Mouse (Mus musculus) retina, postnatal 1 day (tissue): ENCODE measurements around the gene Tbc1d22a.
A peak's percentile ranks its signal among the peaks of the same experiment; 100 is the strongest.
"Not testable (repeated sequence)": the region's sequence is repeated elsewhere in the genome, so short reads cannot be mapped to it uniquely, and the experiment has no call there.

Experiments used
- DNase-seq: peaks from one replicate; pipeline ENCODE4 v3.0.0-alpha.2; 2012

The Tbc1d22a gene

GRCm38 (mm10) chr15:86181321-86181720, 32.9 kb upstream of the Tbc1d22a start:
- not testable (repeated sequence) for DNase-seq

- DNase-seq: no peak
These were observed 32.3 kb upstream of the Tbc1d22a start for GRCm38 (mm10) chr15:86181941-86182439.

GRCm38 (mm10) chr15:86182646-86183045, 31.6 kb upstream of the Tbc1d22a start:
- DNase-seq: no peak

GRCm38 (mm10) chr15:86183484-86183883, 30.8 kb upstream of the Tbc1d22a start:
- no peak for DNase-seq

GRCm38 (mm10) chr15:86184071-86184470, 30.2 kb upstream of the Tbc1d22a start:
- DNase-seq: no peak

- DNase-seq: peak; percentile 64
These were observed 29.2 kb upstream of the Tbc1d22a start for GRCm38 (mm10) chr15:86184851-86185688.

GRCm38 (mm10) chr15:86185689-86186569, 28.3 kb upstream of the Tbc1d22a start, which contains the start of gene Cerk:
Cerk (minus strand) TSS chr15:86186141.
- DNase-seq: peak; percentile 79

GRCm38 (mm10) chr15:86186686-86187085, 27.6 kb upstream of the Tbc1d22a start:
- DNase-seq: no peak

- DNase-seq: peak; percentile 90
These were observed 26.1 kb upstream of the Tbc1d22a start for GRCm38 (mm10) chr15:86188186-86188585.

- DNase-seq: peak; percentile 92
These were observed 25.4 kb upstream of the Tbc1d22a start for GRCm38 (mm10) chr15:86188746-86189470.

- DNase-seq: no peak
These were observed 23.9 kb upstream of the Tbc1d22a start for GRCm38 (mm10) chr15:86190387-86190786.

- no peak for DNase-seq
These were observed 22.8 kb upstream of the Tbc1d22a start for GRCm38 (mm10) chr15:86191505-86191904.

- no peak for DNase-seq
These were observed 22.3 kb upstream of the Tbc1d22a start for GRCm38 (mm10) chr15:86191933-86192332.

- not testable (repeated sequence) for DNase-seq
These were observed 19.4 kb upstream of the Tbc1d22a start for GRCm38 (mm10) chr15:86194676-86195453.

GRCm38 (mm10) chr15:86199052-86199451, 15.2 kb upstream of the Tbc1d22a start:
- DNase-seq: peak; percentile 69

- DNase-seq: no peak
These were observed 14.8 kb upstream of the Tbc1d22a start for GRCm38 (mm10) chr15:86199482-86199881.

GRCm38 (mm10) chr15:86200169-86200568, 14.1 kb upstream of the Tbc1d22a start:
- no peak for DNase-seq

- peak; percentile 38 for DNase-seq
These were observed 13.2 kb upstream of the Tbc1d22a start for GRCm38 (mm10) chr15:86201095-86201494.

GRCm38 (mm10) chr15:86201696-86202330, 12.4 kb upstream of the Tbc1d22a start:
- peak; percentile 77 for DNase-seq

- no peak for DNase-seq
These were observed 11.6 kb upstream of the Tbc1d22a start for GRCm38 (mm10) chr15:86202640-86203039.

- DNase-seq: no peak
These were observed 10.9 kb upstream of the Tbc1d22a start for GRCm38 (mm10) chr15:86203292-86203793.
